Mouse (Mus musculus) regulatory T cell (primary cell): ENCODE results near the gene Colq.
"Not testable (repeated sequence)": the region's sequence is repeated elsewhere in the genome, so short reads cannot be mapped to it uniquely, and the experiment has no call there.

Source experiments
- in situ Hi-C: fragments of 300-600 bp; cut with MboI, MseI; formaldehyde crosslinking; loops from one replicate; pipeline ENCODE4 v1.15.1; 2025; ENCODE audit warnings: high pct_unique_total_duplicates

Colq gene

DNA sequence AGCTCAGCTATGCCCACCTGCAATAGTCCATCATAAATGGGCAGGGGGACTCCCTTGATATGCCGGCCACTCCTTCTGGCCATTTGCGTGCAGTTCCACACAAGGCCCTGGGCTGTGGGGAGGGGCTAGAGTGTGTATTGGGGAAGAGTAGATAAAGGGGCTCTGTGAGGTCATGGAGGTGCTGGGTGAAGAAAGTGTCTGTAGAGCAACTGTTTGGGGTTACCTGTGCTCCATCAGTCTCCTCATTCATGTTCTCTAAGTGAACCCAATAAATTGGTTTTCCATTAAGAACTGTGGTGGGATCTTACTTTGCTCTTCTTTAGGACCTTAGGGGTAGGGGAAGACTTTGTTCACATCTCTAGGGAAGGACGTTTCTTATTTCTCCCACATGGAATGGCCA lies at the start of gene Colq:
Gene Colq (minus strand): TSS at position 101 of the 400 bp plus-strand sequence.
- in situ Hi-C loops, result loop anchor here (5.0 kb wide), 1 partner anchor 74 kb away; no protein-coding TSS in a partner anchor

DNA sequence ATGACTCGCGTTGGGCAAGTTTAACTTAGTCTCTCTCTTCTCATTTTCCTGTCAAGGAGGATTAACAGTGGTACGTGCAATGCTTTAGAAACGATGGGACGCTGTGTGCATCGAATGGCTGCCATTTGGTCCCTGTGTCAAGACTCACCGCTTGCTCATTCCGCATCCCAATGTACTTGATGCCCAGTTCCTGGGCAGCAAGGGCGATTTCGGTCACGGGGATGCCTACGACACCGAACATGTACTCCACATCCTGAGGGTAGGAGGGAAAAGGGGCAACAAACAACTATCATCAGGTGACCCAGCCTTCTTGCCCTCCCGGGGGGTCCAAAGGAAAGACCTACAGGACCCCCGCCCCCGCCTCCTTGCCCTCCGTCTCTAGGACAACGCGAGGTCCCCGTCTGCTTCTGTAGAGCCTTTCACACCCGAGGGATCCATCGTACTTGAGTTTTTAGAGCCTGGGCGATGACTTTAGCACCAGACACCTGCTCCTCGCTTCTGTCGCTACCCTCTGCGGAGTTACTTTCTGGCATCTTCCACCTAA lies 49.3 kb upstream of the Colq start, which contains the start of gene Gm49387:
Gene Gm49387 (minus strand): TSS at position 533 of the 544 bp plus-strand sequence.
- in situ Hi-C loops, result loop anchor here (10.0 kb wide), 2 partner anchors 434 to 514 kb away; partner anchors contain the start of gene Ncoa4

GRCm38 (mm10) chr14:31630677-31631076 lies 39.5 kb upstream of the Colq start:
- in situ Hi-C loops, result no loop called here

- in situ Hi-C loops, result loop anchor here (5.0 to 10.0 kb wide), 2 partner anchors 120 to 1038 kb away; no protein-coding TSS in a partner anchor
These were observed 31.6 kb upstream of the Colq start for GRCm38 (mm10) chr14:31622748-31623147.

- in situ Hi-C loops, result loop anchor here (5.0 to 10.0 kb wide), 2 partner anchors 118 to 1036 kb away; no protein-coding TSS in a partner anchor
These were observed 29.6 kb upstream of the Colq start for GRCm38 (mm10) chr14:31620591-31621223.

GRCm38 (mm10) chr14:31617997-31618396 lies 26.9 kb upstream of the Colq start:
- in situ Hi-C loops, result no loop called here

- in situ Hi-C loops, result no loop called here
These were observed 26.1 kb upstream of the Colq start for GRCm38 (mm10) chr14:31617204-31617603.

- in situ Hi-C loops, result no loop called here
These were observed 22.5 kb upstream of the Colq start for GRCm38 (mm10) chr14:31613671-31614070.

GRCm38 (mm10) chr14:31611986-31612385 lies 20.8 kb upstream of the Colq start:
- in situ Hi-C loops, result no loop called here

GRCm38 (mm10) chr14:31605514-31605913 lies 14.4 kb upstream of the Colq start:
- in situ Hi-C loops, result no loop called here

DNA sequence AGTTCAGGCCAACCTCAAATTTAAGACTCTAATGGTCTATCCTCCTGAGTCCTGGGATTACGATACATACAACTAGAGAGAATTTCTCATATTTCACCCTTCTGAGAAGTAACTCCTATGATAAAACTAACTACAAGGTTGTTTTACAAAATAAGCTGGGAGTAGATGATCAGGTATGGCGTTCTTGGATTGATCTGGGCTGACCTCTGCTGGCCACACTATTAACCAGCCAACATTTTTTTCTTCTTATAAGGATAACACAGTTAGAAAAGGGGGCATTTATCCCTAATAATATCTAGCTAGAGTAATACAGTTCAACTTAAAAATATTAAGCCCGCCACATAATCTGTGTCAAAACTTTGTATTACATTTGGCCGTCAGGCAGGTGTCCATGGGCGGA lies 13.8 kb upstream of the Colq start:
- in situ Hi-C loops, result no loop called here

GRCm38 (mm10) chr14:31602616-31602979 lies 11.5 kb upstream of the Colq start:
- in situ Hi-C loops, result not testable (repeated sequence)

DNA sequence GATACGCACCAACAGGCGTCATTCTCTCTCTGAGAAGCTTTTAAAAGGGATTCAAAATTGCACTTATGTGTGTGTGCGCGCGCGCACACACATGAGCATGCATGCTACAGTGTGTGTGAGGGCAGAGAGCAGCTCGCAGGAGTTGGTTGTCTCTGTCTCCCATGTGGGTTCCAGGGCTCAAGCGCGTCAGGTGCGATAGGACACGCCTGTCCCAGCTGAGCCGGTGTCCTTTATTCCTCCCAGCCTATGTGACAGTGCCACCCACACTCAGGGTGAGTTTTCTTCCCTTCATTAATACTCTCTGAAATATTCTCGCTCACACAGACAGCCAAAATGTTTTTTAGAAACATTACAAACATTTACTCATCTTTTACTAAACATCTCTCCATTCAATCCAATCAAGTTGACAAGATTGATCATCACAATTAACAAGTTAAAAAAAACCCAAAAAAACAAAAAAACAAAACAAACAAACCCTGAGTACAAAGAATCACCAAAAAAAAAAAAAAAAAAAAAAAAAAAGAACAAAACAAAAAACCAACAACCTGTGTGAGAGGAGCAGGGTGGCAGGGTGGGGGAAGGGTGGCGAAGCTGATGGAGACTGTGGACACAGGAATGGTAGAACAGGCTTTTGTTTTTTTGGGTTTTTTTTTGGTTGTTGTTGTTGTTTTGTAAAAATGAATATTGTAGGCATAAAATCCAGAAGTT lies 10.9 kb upstream of the Colq start:
- in situ Hi-C loops, result no loop called here

GRCm38 (mm10) chr14:31597446-31597845 lies 6.3 kb upstream of the Colq start:
- in situ Hi-C loops, result no loop called here

DNA sequence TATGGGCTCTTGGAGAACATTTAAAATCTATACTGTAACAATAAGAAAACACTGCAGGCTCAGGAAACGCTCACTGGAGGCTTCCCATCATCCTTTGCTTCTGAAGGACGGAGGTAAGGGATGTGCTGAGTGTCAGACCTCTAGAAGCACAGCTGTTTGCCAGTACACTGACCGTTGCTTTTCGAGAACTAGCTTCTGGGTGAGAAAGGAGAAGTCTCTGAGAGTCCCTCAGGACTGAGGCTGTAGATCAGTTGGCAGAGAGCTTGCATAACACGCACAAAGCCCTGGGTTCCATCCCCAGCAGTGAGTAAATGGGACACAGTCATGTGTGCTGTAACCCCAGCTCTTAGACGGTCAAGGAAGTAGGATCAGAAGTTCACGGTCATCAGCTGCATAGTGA lies 5.3 kb upstream of the Colq start:
- in situ Hi-C loops, result no loop called here

DNA sequence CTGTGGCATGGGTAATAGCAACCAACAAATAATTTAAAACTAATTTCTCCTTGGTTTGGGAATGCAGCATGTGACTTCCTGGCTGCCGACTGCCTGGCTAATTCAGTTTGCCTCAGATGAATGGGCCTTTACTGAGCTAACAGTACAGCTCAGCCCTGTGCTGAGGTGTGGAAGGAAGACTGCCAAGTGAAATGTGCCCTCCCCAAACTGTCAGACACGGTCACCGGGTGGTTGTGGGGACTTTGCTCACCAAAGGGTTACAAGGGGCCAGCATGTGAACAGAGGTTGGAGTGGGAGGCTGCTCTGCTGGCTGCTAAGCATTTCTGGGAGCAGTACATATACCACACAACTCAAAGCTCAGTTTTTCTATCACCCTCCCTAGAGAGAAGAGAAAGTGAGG lies 3.5 kb upstream of the Colq start:
- in situ Hi-C loops, result loop anchor here (5.0 kb wide), 1 partner anchor 77 kb away; no protein-coding TSS in a partner anchor

- in situ Hi-C loops, result loop anchor here (5.0 kb wide), 1 partner anchor 76 kb away; no protein-coding TSS in a partner anchor
These were observed 1.9 kb upstream of the Colq start for GRCm38 (mm10) chr14:31593036-31593435.

DNA sequence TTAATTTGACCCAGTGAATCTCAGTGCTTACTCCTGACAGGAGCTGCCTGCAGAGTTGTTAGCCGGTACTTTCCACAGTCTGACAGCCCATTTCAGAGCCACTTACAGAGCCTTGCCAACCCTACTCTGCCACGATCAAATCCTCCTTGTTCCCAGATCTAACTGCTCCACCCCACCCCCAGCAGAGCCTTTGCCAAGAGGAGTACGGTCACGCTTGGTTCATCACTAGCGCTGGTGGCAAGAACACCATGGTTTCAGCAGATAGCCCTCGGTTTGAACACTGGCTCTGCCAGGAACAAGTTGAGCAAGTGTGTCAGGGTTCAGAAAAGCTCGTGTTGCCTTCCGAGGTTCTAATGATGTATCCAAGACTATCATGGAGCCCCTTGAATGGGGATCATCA lies 4.7 kb downstream of the Colq start:
- in situ Hi-C loops, result no loop called here

DNA sequence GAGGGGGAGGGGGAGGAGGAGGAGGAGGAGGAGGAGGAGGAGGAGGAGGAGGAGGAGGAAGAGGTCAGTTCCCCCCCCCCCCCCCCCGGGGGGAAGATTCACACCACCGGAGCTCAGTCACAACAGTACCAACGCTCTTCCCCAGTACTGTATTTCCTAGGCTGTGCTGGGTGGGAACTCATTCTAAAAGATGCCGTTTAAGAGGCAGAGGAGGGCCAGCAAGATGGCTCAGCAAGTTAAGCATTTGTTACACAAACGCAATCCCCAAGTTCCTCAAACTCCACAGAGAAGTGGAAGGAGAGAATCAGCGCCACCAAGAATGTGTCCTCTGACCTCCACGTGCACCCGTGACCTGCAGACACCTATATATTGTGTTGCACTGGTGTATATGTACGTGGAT lies 8.1 kb downstream of the Colq start:
- in situ Hi-C loops, result no loop called here

- in situ Hi-C loops, result loop anchor here (5.0 kb wide), 1 partner anchor 76 kb away; no protein-coding TSS in a partner anchor
These were observed 13.0 kb downstream of the Colq start for GRCm38 (mm10) chr14:31577966-31578735.

DNA sequence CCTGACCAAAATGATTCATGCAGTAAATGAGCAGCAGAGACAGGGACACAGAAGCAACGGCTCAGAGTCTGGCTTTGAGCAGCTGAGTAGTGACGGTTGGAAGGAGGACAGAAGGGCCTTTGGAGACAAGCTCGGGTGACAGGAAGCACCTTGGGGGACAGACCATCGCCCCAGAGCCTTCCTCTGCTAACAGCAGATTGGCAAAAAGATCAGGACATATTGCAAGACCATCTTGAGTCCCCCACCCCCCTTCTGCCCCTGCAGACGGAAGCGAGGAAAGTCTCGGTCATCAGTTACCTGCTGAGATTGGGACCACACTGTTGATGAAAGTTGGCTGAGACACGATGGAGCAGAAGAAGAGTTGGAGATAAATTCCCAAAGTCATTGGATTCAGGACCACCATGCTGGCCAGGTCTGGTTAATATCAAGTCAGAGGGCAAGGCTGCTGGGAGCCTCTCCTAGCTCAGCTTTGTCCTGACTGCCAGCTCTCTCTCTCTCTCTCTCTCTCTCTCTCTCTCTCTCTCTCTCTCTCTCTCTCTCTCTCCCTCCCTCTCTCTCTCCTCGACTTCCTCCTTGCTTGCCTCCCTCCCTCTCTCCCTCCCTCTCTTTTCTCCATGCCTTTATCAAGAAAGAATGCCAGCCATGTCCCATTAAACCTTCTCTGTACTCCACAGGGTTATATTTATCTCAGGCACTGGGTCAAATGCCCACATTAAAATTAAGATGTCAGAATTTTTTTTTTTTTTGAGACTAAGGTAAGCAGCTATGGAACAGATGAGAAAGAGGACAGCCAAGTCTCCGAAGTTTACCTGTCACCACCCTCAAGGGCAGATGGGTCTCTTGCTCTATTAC lies 14.1 kb downstream of the Colq start:
- in situ Hi-C loops, result loop anchor here (5.0 kb wide), 1 partner anchor 75 kb away; no protein-coding TSS in a partner anchor
